Mouse (Mus musculus) liver, adult 2 months (tissue): Measurements from ENCODE around the gene Bcl11a.

Experiments
- CTCF ChIP-seq: fragments of 200-500 bp; IDR thresholded peaks from 2 replicates; pipeline ENCODE4 v1.5.1; 2011; ENCODE audit warnings: low read depth, low read length, control low read depth
- POLR2A ChIP-seq: fragments of 200-500 bp; IDR thresholded peaks from 2 replicates; pipeline ENCODE4 v1.6.1; 2011; ENCODE audit warnings: low read length, control low read depth; ENCODE audit not compliant: insufficient read depth; ENCODE audit errors: extremely low read depth

DNA sequence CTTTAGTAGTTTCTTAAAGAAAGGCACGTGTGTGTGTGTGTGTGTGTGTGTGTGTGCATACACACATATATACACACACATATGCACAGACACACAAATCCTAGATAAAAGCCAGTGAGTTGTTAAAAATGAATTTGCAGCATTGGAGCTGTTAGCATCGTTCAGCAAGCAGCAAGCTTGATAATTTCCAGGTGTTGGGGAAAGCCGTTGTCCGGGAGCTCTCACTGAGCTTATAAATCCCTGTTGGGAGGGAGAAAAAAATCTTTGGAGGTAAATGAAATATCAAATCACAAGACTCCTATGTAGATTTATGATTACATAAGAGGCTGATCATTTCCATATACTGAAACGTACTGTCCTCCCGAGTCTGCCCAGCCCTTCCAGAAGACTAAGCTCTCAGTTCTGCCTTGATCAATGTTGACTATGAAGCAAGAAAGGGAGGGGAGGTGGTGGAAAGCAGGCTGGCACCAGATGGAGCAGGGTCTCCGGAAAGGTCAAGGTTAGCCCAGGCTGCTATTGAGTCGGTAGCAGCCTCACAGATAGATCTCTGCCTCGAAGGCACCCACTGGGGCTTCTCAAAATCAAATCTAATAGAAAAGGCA is 15.3 kb upstream of the Bcl11a start:
- TF ChIP-seq CTCF, result no peak
- TF ChIP-seq POLR2A, result no peak
